Mouse (Mus musculus): ENCODE data around the gene Epha8. TPM values are rescaled to one million over a fixed set of nuclear protein-coding genes. Genes with fewer than 3 reads are reported as not detected.

The Epha8 gene
- total RNA-seq, 1 experiment from 2014 or later: not detected

- no peak for ATAC-seq (replicated peaks; ENCODE audit: low read depth, poor library complexity, severe bottlenecking)
These were observed 44.8 kb downstream of the Epha8 start for GRCm38 (mm10) chr4:136911804-136912203.

GRCm38 (mm10) chr4:136911211-136911646 is 45.4 kb downstream of the Epha8 start:
- no peak for ATAC-seq (replicated peaks; ENCODE audit: low read depth, poor library complexity, severe bottlenecking)

GRCm38 (mm10) chr4:136907809-136908208 is 48.8 kb downstream of the Epha8 start:
- ATAC-seq (replicated peaks; ENCODE audit: low read depth, poor library complexity, severe bottlenecking): no peak

- peak; percentile 95 for ATAC-seq (replicated peaks; ENCODE audit: low read depth, poor library complexity, severe bottlenecking)
These were observed 49.6 kb downstream of the Epha8 start for GRCm38 (mm10) chr4:136907033-136907432.

GRCm38 (mm10) chr4:136904767-136905539 is 51.7 kb downstream of the Epha8 start:
- ATAC-seq (replicated peaks; ENCODE audit: low read depth, poor library complexity, severe bottlenecking): no peak

- no peak for ATAC-seq (replicated peaks; ENCODE audit: low read depth, poor library complexity, severe bottlenecking)
These were observed 57.5 kb downstream of the Epha8 start for GRCm38 (mm10) chr4:136899154-136899553.

- no peak for ATAC-seq (replicated peaks; ENCODE audit: low read depth, poor library complexity, severe bottlenecking)
These were observed 58.0 kb downstream of the Epha8 start, which contains the start of gene C1qa for GRCm38 (mm10) chr4:136898637-136899036. Gene C1qa, minus strand, starts transcription at chr4:136898803.

- no peak for ATAC-seq (replicated peaks; ENCODE audit: low read depth, poor library complexity, severe bottlenecking)
These were observed 58.5 kb downstream of the Epha8 start for GRCm38 (mm10) chr4:136898084-136898598.

- no peak for ATAC-seq (replicated peaks; ENCODE audit: low read depth, poor library complexity, severe bottlenecking)
These were observed 60.2 kb downstream of the Epha8 start for GRCm38 (mm10) chr4:136896461-136896860.

- ATAC-seq (replicated peaks; ENCODE audit: low read depth, poor library complexity, severe bottlenecking): no peak
These were observed 60.8 kb downstream of the Epha8 start for GRCm38 (mm10) chr4:136895861-136896260.

GRCm38 (mm10) chr4:136894821-136895220 is 61.8 kb downstream of the Epha8 start:
- no peak for ATAC-seq (replicated peaks; ENCODE audit: low read depth, poor library complexity, severe bottlenecking)

- ATAC-seq (replicated peaks; ENCODE audit: low read depth, poor library complexity, severe bottlenecking): peak; percentile 51
These were observed 62.7 kb downstream of the Epha8 start for GRCm38 (mm10) chr4:136893691-136894543.

GRCm38 (mm10) chr4:136892811-136893210 is 63.8 kb downstream of the Epha8 start, which contains the start of gene C1qc:
Gene C1qc, minus strand, starts transcription at chr4:136893065.
- peak; percentile 75 for ATAC-seq (replicated peaks; ENCODE audit: low read depth, poor library complexity, severe bottlenecking)

- ATAC-seq (replicated peaks; ENCODE audit: low read depth, poor library complexity, severe bottlenecking): no peak
These were observed 64.2 kb downstream of the Epha8 start for GRCm38 (mm10) chr4:136892371-136892770.

- ATAC-seq (replicated peaks; ENCODE audit: low read depth, poor library complexity, severe bottlenecking): no peak
These were observed 65.5 kb downstream of the Epha8 start for GRCm38 (mm10) chr4:136891115-136891514.

- no peak for ATAC-seq (replicated peaks; ENCODE audit: low read depth, poor library complexity, severe bottlenecking)
These were observed 66.6 kb downstream of the Epha8 start for GRCm38 (mm10) chr4:136889981-136890380.

GRCm38 (mm10) chr4:136887714-136888113 is 68.9 kb downstream of the Epha8 start:
- no peak for ATAC-seq (replicated peaks; ENCODE audit: low read depth, poor library complexity, severe bottlenecking)

- peak; percentile 29; the same call in 1 of the 2 replicates for ATAC-seq (replicated peaks; ENCODE audit: low read depth, poor library complexity, severe bottlenecking)
These were observed 70.5 kb downstream of the Epha8 start, which contains the start of gene C1qb for GRCm38 (mm10) chr4:136886101-136886500. Gene C1qb, minus strand, starts transcription at chr4:136886187.
